Mouse (Mus musculus) E14TG2a.4 (cell line): Measurements from ENCODE around the gene Acap1.

Source experiments
- CTCF ChIP-seq: conservative IDR thresholded peaks from 2 replicates; pipeline ENCODE4 v1.5.1; 2014; ENCODE audit warnings: low read length
- NANOG ChIP-seq: IDR thresholded peaks from 2 replicates; pipeline ENCODE4 v1.6.1; 2014; ENCODE audit warnings: borderline replicate concordance, low read length, mixed read lengths
- POU5F1 ChIP-seq: IDR thresholded peaks from 2 replicates; pipeline ENCODE4 v1.6.1; 2014; ENCODE audit warnings: low read length, borderline replicate concordance

DNA sequence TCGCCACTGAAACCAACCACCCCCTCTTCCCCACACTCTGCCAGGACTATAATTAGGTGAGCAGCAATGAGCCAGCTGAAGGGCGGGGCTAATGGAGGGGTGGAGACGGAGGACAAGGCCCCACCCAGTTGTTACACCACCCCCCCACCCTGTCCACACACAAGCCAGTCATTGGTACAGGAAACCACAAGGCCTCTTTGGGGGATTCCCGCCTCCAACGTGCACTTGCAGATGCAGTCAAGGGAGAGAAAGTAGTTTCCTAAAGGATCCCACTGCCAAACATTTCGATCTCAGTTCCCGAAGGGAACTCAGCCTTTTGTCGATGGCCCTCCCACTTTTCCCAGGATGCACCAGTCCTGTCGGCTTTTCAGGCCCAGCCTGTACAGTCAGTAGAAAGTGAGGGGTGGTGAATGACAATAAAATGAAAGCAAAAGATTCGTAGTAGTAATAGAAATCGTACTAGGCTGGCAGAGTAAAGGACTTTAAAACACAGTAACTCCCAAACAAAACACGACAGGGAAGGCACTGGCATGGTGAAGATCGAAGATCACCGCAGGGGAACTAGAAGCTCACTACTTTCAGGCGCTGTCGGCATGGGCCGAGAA is 24.4 kb upstream of the Acap1 start:
- TF ChIP-seq CTCF (no peak), POU5F1 (no peak), NANOG (no peak)
